Mouse (Mus musculus): ENCODE measurements around the gene Eif2b4.

- TF ChIP-seq CTCF (IDR thresholded peaks at IDR 0.05; ENCODE audit: low read depth, low read length) (no peak), POLR2A (IDR thresholded peaks at IDR 0.05; ENCODE audit: extremely low read depth, insufficient read depth, low read length) (no peak)
These were observed 6.2 kb upstream of the Eif2b4 start for GRCm38 (mm10) chr5:31199321-31199892.

Measured in liver, adult 2 months (tissue).